Mouse (Mus musculus): ENCODE results near the gene Mrps34.

DNA sequence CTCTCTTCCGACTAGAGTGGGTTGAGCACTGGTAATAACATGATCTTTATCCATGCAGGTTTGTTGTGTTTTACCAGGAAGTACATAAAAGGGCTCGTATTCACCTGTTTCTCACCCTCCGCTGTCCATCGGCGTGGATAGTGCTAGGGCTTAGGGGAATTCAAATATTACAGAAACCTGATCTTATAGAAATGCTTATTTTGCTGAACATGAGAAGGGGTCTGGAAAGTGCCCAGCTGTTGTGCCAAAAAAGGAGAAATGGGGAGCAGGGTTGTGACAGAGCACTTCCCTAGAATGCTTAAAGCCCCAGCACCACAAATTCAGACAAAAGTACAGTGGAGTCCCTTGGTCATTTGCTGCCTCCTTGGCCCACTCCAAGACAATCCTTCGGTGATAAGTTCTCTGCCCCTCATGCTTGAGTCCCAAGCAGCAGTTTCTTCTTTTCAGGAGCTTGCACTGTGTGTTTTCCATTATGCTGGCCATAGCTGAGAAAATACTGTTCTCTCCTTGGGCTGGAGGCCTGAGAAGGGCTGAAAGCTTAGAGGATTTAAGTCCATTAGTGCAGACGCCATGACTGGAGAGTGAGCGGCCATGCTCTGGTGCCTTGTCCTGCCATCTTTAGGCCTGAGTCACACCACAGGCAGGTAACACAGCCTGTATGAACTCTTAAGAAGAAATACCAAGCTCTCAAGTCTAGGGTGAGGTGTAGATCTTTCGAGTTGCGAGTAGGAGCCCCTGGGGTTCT, 43.4 kb upstream of the Mrps34 start:
- TF ChIP-seq EP300 (optimal IDR thresholded peaks at IDR 0.05) (no peak), CTCF (IDR thresholded peaks at IDR 0.05; ENCODE audit: low read depth) (no peak)

Measured in stomach, postnatal 0 days (tissue).